ENCODE assay signal across 8 mouse cellular contexts in genomic region chr4:148591171-148591630, GRCm38 (mm10). TPM values are rescaled to one million over a fixed set of nuclear protein-coding genes. Genes with fewer than 3 reads are reported as not detected.
DNase-seq lines count a peak whose midpoint lies in the region; ATAC-seq and TF ChIP-seq lines count a peak whose summit lies in the region.

Gene Srm, plus strand, starts transcription at chr4:148591503.

- WGBS in heart, embryonic 14.5 days: under 1% methylated on average over 32 of the region's 50 CpGs
- WGBS in liver, embryonic 14.5 days (ENCODE audit: insufficient replicate concordance): under 1% methylated on average over 38 of the region's 50 CpGs
- WGBS in neural tube, embryonic 11.5 days: under 1% methylated on average over 48 of the region's 50 CpGs
- WGBS in stomach, postnatal 0 days: under 1% methylated on average over 37 of the region's 50 CpGs

- H3K27ac ChIP-seq in heart, embryonic 14.5 days (replicated peaks in 1 of 2; ENCODE audit: control insufficient read depth in 1 of 2, insufficient read depth in 1 of 2, low read depth in 2 of 2, low read length in 2 of 2): peak within 1 kb of the TSS; percentile 47 to 79
- peak within 1 kb of the TSS; percentile 18 for H3K27ac ChIP-seq in liver, embryonic 14.5 days
- no peak within 1 kb of the TSS for H3K27ac ChIP-seq in neural tube, embryonic 11.5 days (ENCODE audit: low read depth, low read length)
- peak within 1 kb of the TSS; percentile 65 for H3K27ac ChIP-seq in stomach, postnatal 0 days (replicated peaks)

- H3K4me1 ChIP-seq in heart, embryonic 14.5 days (ENCODE audit: control insufficient read depth in 2 of 2, insufficient read depth in 2 of 2, low read length in 2 of 2): peaks cover 11 to 12% of the 10 kb centered on the region in 2 experiments
- H3K4me1 ChIP-seq in liver, embryonic 14.5 days (replicated peaks; ENCODE audit: control insufficient read depth in 2 of 2, insufficient read depth in 2 of 2, low read length in 1 of 2): peaks cover 3 to 11% of the 10 kb centered on the region in 2 experiments
- peaks cover 9% of the 10 kb centered on the region for H3K4me1 ChIP-seq in neural tube, embryonic 11.5 days (ENCODE audit: control insufficient read depth, insufficient read depth, low read length)
- 0 out of 2 replicates have a peak, but pooled peaks cover 4% of the 10 kb centered on the region for H3K4me1 ChIP-seq in stomach, postnatal 0 days (replicated peaks; ENCODE audit: control insufficient read depth, insufficient read depth)

- no peak for TF ChIP-seq EP300 in liver, embryonic 14.5 days (IDR thresholded peaks at IDR 0.05; ENCODE audit: low read depth)
- peak; percentile 75 for TF ChIP-seq EP300 in stomach, postnatal 0 days (optimal IDR thresholded peaks at IDR 0.05)

- H3K4me2 ChIP-seq in heart, embryonic 14.5 days (ENCODE audit: low read length): peak within 1 kb of the TSS; percentile 95
- H3K4me2 ChIP-seq in liver, embryonic 14.5 days (ENCODE audit: low read depth): peak within 1 kb of the TSS; percentile 86
- peak within 1 kb of the TSS; percentile 90 for H3K4me2 ChIP-seq in neural tube, embryonic 11.5 days (ENCODE audit: low read depth)
- H3K4me2 ChIP-seq in stomach, postnatal 0 days (replicated peaks; ENCODE audit: low read depth): peak within 1 kb of the TSS; percentile 97

- peaks cover 36% of the 10 kb centered on the region for H3K36me3 ChIP-seq in heart, embryonic 14.5 days (ENCODE audit: control insufficient read depth, insufficient read depth, low read length)
- H3K36me3 ChIP-seq in liver, embryonic 14.5 days (replicated peaks; ENCODE audit: control insufficient read depth, insufficient read depth, low read depth): peaks cover 31% of the 10 kb centered on the region
- H3K36me3 ChIP-seq in neural tube, embryonic 11.5 days (ENCODE audit: control insufficient read depth, insufficient read depth, low read length): peaks cover 15% of the 10 kb centered on the region
- peaks cover 18% of the 10 kb centered on the region for H3K36me3 ChIP-seq in stomach, postnatal 0 days (ENCODE audit: control insufficient read depth, insufficient read depth, low read length)

- peak within 1 kb of the TSS; percentile 92 to 98 for H3K4me3 ChIP-seq in heart, embryonic 14.5 days (ENCODE audit: control insufficient read depth in 1 of 2, insufficient read depth in 1 of 2, low read depth in 1 of 2, low read length in 2 of 2)
- H3K4me3 ChIP-seq in liver, embryonic 14.5 days (ENCODE audit: insufficient read depth in 1 of 2, low read depth in 2 of 2, low read length in 2 of 2): peak within 1 kb of the TSS; percentile 75 to 84
- peak within 1 kb of the TSS; percentile 92 for H3K4me3 ChIP-seq in neural tube, embryonic 11.5 days (ENCODE audit: low read depth, low read length)
- peak within 1 kb of the TSS; percentile 88 for H3K4me3 ChIP-seq in stomach, postnatal 0 days (ENCODE audit: low read depth, low read length)

- peak within 1 kb of the TSS; percentile 87 for H3K9ac ChIP-seq in heart, embryonic 14.5 days (ENCODE audit: low read length)
- H3K9ac ChIP-seq in liver, embryonic 14.5 days (replicated peaks): peak within 1 kb of the TSS; percentile 71
- H3K9ac ChIP-seq in neural tube, embryonic 11.5 days (ENCODE audit: low read length): peak within 1 kb of the TSS; percentile 73
- peak within 1 kb of the TSS; percentile 84 for H3K9ac ChIP-seq in stomach, postnatal 0 days (ENCODE audit: low read length)

- TF ChIP-seq CTCF in liver, embryonic 14.5 days (IDR thresholded peaks at IDR 0.05; ENCODE audit: low read depth): no peak
- no peak for TF ChIP-seq CTCF in stomach, postnatal 0 days (IDR thresholded peaks at IDR 0.05; ENCODE audit: low read depth)

- no peaks in the 10 kb centered on the region for H3K9me3 ChIP-seq in heart, embryonic 14.5 days (ENCODE audit: control insufficient read depth, low read length)
- no peaks in the 10 kb centered on the region for H3K9me3 ChIP-seq in liver, embryonic 14.5 days (ENCODE audit: control insufficient read depth, low read length)
- H3K9me3 ChIP-seq in neural tube, embryonic 11.5 days (ENCODE audit: control insufficient read depth, low read length): no peaks in the 10 kb centered on the region
- no peaks in the 10 kb centered on the region for H3K9me3 ChIP-seq in stomach, postnatal 0 days (ENCODE audit: control insufficient read depth, low read length)

- peak; percentile 100 for ATAC-seq in CD4-positive, CD25-positive, alpha-beta regulatory T cell, adult 4 months
- peak; percentile 98 for ATAC-seq in heart, embryonic 14.5 days (ENCODE audit: insufficient number of reproducible peaks, insufficient read depth, low FRiP score, low read depth)
- ATAC-seq in liver, embryonic 14.5 days (ENCODE audit: insufficient read depth): peak; percentile 98
- ATAC-seq in neural tube, embryonic 11.5 days (ENCODE audit: insufficient read depth, low FRiP score, low TSS enrichment): peak; percentile 99
- peak; percentile 99 for ATAC-seq in stomach, postnatal 0 days (ENCODE audit: low FRiP score, low TSS enrichment)

- no peaks in the 10 kb centered on the region for H3K27me3 ChIP-seq in heart, embryonic 14.5 days (ENCODE audit: control insufficient read depth, insufficient read depth, low read length)
- H3K27me3 ChIP-seq in liver, embryonic 14.5 days (ENCODE audit: control insufficient read depth, insufficient read depth, low read length): no peaks in the 10 kb centered on the region
- no peaks in the 10 kb centered on the region for H3K27me3 ChIP-seq in neural tube, embryonic 11.5 days (ENCODE audit: control insufficient read depth, insufficient read depth, low read length)
- H3K27me3 ChIP-seq in stomach, postnatal 0 days (ENCODE audit: control insufficient read depth, insufficient read depth, low read length): no peaks in the 10 kb centered on the region

- peak; percentile 86 for DNase-seq in c-Kit-negative CD71-positive TER-119-positive erythroid progenitor cells, embryonic 14.5 days (ENCODE audit: low read depth, low spot score)
- DNase-seq in fibroblast of lung, adult 2 months (ENCODE audit: low read depth): peak; percentile 89
- peak; percentile 98 to 100 for DNase-seq in kidney, postnatal 25 days
- peak; percentile 92 for DNase-seq in liver, embryonic 14.5 days (ENCODE audit: low read depth in 3 of 3, low spot score in 3 of 3)
- peak; percentile 97 for DNase-seq in neural tube, embryonic 11.5 days (ENCODE audit: low spot score)
- peak; percentile 98 for DNase-seq in stomach, postnatal 0 days (ENCODE audit: low spot score)

RNA-seq across cellular contexts. Expression of gene Srm, which starts in this region (rescaled TPM):
- polyA plus RNA-seq in CD4-positive, CD25-positive, alpha-beta regulatory T cell, adult 4 months (2017; shearing (Covaris generic)): 1 to 10 TPM; 5.0 to 5.4 TPM
- 98.1 and 101 TPM in 2 replicates for polyA plus RNA-seq in heart, embryonic 14.5 days (2014; fragmentation: Nextera tagmentation; extraction: Ambion mirVana)
- polyA plus RNA-seq in liver, embryonic 14.5 days (2012; rRNA removed): 86.1 and 102 TPM in 2 replicates
- polyA plus RNA-seq in liver, embryonic 14.5 days (2014; fragmentation: Nextera tagmentation; extraction: Ambion mirVana): 129 and 147 TPM in 2 replicates
- 194 and 196 TPM in 2 replicates for polyA plus RNA-seq in neural tube, embryonic 11.5 days (2014; fragmentation: Nextera tagmentation; extraction: Ambion mirVana)
- 109 and 113 TPM in 2 replicates for polyA plus RNA-seq in stomach, postnatal 0 days (2015; fragmentation: Nextera tagmentation; extraction: Ambion mirVana)

Comparison
In these comparisons a context has a peak if more than half of its experiments do, and no peak if none do; other contexts are left out.
1. RNA of gene Srm (polyA plus RNA-seq): 194 to 196 TPM in neural tube, embryonic 11.5 days, 86.1 to 147 TPM in liver, embryonic 14.5 days, 109 to 113 TPM in stomach, postnatal 0 days and 98.1 to 101 TPM in heart, embryonic 14.5 days; 5.0 to 5.4 TPM in CD4-positive, CD25-positive, alpha-beta regulatory T cell, adult 4 months; every median in the first group is over 10 times any median in the second.
2. Peak in every context shown above with its lines, with median percentiles within 50 percentile points of each other: ATAC-seq, DNase-seq, H3K4me2 ChIP-seq, H3K4me3 ChIP-seq and H3K9ac ChIP-seq.